Mouse (Mus musculus): ENCODE measurements around the gene Sorcs3. TPM values are rescaled to one million over a fixed set of nuclear protein-coding genes. Genes with fewer than 3 reads are reported as not detected.

The Sorcs3 gene
- total and polyA plus RNA-seq, 2 experiments from 2014 or later: 18.3 to 25.3 TPM

DNA sequence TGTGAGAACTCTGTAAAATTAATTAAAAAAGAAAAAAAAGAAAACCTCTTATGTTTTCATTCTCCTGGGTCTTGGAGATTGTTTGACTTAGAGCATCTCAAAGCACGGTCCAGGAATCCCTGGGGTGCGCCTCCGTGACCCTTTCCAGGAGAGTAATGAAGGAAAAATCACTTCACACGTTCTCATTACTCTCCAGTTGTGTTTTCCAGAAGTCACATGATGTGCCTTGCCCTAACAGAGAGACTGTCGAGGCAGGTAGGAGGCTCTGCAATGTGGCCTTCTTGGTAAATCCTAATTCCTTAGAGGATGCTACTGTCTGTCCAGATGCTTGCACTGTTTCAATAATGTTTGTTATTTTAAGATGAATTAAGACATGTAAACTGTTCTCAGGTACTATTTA lies 266.1 kb downstream of the Sorcs3 start:
- H3K9me3 ChIP-seq (ENCODE audit: low read length): no peaks in the 10 kb centered on the region
- no peaks in the 10 kb centered on the region for H3K27me3 ChIP-seq (ENCODE audit: insufficient read depth, low read length)
- DNase-seq (ENCODE audit: low spot score): no peak
- ATAC-seq (ENCODE audit: low FRiP score): no peak
- H3K4me1 ChIP-seq (ENCODE audit: insufficient read depth, low read length): no peaks in the 10 kb centered on the region
- no peak overlapping the region for H3K9ac ChIP-seq (replicated peaks; ENCODE audit: low read length, poor library complexity, severe bottlenecking)
- no peaks in the 10 kb centered on the region for H3K36me3 ChIP-seq (ENCODE audit: insufficient read depth, low read length)
- 58% methylated on average over 5 of the region's 5 CpGs for WGBS
- TF ChIP-seq CTCF (IDR thresholded peaks at IDR 0.05): no peak
- no peak overlapping the region for H3K4me3 ChIP-seq (ENCODE audit: low read depth, low read length)
- H3K27ac ChIP-seq (ENCODE audit: low read depth, low read length): no peak overlapping the region
- no peak overlapping the region for H3K4me2 ChIP-seq (ENCODE audit: low read depth, low read length, poor library complexity, severe bottlenecking)

DNA sequence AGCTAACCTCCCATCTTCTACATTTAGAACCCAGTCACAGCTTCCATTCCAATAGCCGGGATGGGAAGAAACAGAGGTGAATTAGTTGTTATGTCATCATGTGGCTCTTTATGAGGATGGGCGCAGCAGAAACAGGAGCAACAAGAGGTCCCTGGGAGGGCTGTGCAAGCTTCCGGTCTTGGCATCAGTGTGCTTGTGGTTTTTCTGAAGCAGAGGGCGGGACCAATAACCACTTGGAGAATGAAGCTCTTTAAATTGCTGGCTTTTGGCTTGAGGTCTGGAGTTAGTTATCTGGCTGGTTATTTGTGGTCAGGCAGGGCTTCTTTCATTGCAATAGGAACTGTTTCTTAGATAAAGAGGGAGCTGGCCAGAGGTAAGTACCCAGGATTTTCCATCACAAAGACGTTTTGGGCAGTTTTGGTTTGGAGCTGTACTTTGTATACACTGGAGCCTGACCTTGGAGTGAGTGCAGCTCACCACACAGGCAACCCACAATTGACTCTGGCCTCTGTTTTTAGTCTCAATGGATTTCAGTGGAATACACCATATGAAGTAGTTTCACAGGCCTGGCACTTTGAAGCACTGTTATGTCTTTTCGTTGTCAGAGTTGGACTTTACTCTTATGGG lies 270.1 kb downstream of the Sorcs3 start:
- Histone ChIP-seq H3K4me2 (ENCODE audit: low read depth, low read length, poor library complexity, severe bottlenecking) (no peak overlapping the region), H3K4me1 (ENCODE audit: insufficient read depth, low read length) (no peaks in the 10 kb centered on the region), H3K9ac (replicated peaks; ENCODE audit: low read length, poor library complexity, severe bottlenecking) (no peak overlapping the region), H3K27me3 (ENCODE audit: insufficient read depth, low read length) (no peaks in the 10 kb centered on the region), H3K4me3 (ENCODE audit: low read depth, low read length) (no peak overlapping the region), H3K36me3 (ENCODE audit: insufficient read depth, low read length) (no peaks in the 10 kb centered on the region), H3K27ac (ENCODE audit: low read depth, low read length) (no peak overlapping the region), H3K9me3 (ENCODE audit: low read length) (no peaks in the 10 kb centered on the region)
- DNase-seq (ENCODE audit: low spot score) (no peak), ATAC-seq (ENCODE audit: low FRiP score) (no peak)
- TF ChIP-seq CTCF (IDR thresholded peaks at IDR 0.05): no peak
- 83% methylated on average over 6 of the region's 6 CpGs for WGBS

DNA sequence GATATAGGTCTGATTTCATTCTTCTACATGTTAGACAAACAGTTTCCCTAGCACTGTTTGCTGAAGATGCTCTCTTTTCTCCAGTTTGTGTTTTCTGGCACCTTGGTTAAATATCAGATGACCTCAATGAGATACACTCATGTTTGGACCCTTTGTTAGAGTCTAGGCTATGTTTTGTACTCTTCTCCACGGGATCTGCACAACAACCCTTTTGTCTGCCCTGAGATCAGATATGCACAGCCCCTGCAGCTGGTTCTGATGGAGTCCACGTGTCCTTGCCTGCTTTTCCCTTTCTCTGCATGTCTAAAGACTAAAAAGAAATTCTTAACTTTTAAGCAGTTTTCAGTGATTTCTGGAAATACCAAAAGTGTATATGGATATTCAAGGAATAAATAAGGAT lies 273.0 kb downstream of the Sorcs3 start:
- Histone ChIP-seq H3K27ac (ENCODE audit: low read depth, low read length) (no peak overlapping the region), H3K9me3 (ENCODE audit: low read length) (no peaks in the 10 kb centered on the region), H3K36me3 (ENCODE audit: insufficient read depth, low read length) (no peaks in the 10 kb centered on the region), H3K4me3 (ENCODE audit: low read depth, low read length) (no peak overlapping the region), H3K4me1 (ENCODE audit: insufficient read depth, low read length) (no peaks in the 10 kb centered on the region), H3K4me2 (ENCODE audit: low read depth, low read length, poor library complexity, severe bottlenecking) (no peak overlapping the region), H3K27me3 (ENCODE audit: insufficient read depth, low read length) (no peaks in the 10 kb centered on the region), H3K9ac (replicated peaks; ENCODE audit: low read length, poor library complexity, severe bottlenecking) (no peak overlapping the region)
- no peak for TF ChIP-seq CTCF (IDR thresholded peaks at IDR 0.05)
- DNase-seq (ENCODE audit: low spot score) (no peak), ATAC-seq (ENCODE audit: low FRiP score) (no peak)
- WGBS: 43% methylated on average over 2 of the region's 2 CpGs

DNA sequence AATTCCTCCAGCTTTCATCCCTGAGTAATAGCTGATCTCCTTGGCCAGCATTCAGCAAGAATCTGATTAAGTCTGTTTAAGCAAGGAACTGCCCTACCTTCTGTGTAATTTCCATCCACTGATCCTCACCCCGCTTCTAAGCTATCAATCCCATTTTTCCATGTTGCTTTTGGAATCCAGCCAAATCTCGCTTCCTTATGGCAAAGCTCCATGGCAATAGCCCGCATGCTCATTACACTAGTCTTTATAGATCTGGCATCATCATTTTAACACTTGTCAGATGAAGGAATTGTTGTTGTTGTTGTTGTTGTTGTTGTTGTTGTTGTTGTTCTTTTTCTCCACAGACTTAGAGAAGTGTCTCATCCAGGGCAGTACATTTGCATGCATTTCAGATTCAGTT lies 277.1 kb downstream of the Sorcs3 start:
- H3K9ac ChIP-seq (replicated peaks; ENCODE audit: low read length, poor library complexity, severe bottlenecking): no peak overlapping the region
- H3K36me3 ChIP-seq (ENCODE audit: insufficient read depth, low read length): no peaks in the 10 kb centered on the region
- H3K9me3 ChIP-seq (ENCODE audit: low read length): no peaks in the 10 kb centered on the region
- WGBS: 43% methylated on average over 3 of the region's 3 CpGs
- no peak overlapping the region for H3K27ac ChIP-seq (ENCODE audit: low read depth, low read length)
- no peak for TF ChIP-seq CTCF (IDR thresholded peaks at IDR 0.05)
- ATAC-seq (ENCODE audit: low FRiP score) (no peak), DNase-seq (ENCODE audit: low spot score) (peak; percentile 42)
- no peaks in the 10 kb centered on the region for H3K4me1 ChIP-seq (ENCODE audit: insufficient read depth, low read length)
- H3K4me2 ChIP-seq (ENCODE audit: low read depth, low read length, poor library complexity, severe bottlenecking): no peak overlapping the region
- no peak overlapping the region for H3K4me3 ChIP-seq (ENCODE audit: low read depth, low read length)
- no peaks in the 10 kb centered on the region for H3K27me3 ChIP-seq (ENCODE audit: insufficient read depth, low read length)

DNA sequence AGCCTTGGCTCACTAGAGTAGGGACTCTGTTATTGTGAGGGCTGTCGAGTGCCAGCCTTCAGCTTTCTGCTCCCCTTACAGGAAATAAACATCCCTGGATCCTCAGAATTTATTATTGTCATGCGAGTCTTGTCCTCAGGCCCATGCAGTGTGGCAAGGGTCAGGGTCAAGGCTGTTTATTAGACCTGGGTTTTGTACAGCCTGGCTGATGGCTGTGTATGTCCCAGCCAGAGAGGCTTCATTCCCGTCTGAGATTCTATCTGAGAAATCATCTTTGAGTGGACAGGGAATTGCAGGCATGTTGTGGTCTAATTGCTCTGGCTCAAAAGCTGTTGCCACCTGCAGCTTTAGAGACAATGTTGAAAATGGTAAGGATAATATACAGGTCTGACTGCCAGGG lies 285.3 kb downstream of the Sorcs3 start:
- Histone ChIP-seq H3K27me3 (ENCODE audit: insufficient read depth, low read length) (no peaks in the 10 kb centered on the region), H3K4me3 (ENCODE audit: low read depth, low read length) (no peak overlapping the region), H3K4me2 (ENCODE audit: low read depth, low read length, poor library complexity, severe bottlenecking) (no peak overlapping the region), H3K9ac (replicated peaks; ENCODE audit: low read length, poor library complexity, severe bottlenecking) (no peak overlapping the region), H3K27ac (ENCODE audit: low read depth, low read length) (no peak overlapping the region), H3K4me1 (ENCODE audit: insufficient read depth, low read length) (no peaks in the 10 kb centered on the region), H3K9me3 (ENCODE audit: low read length) (no peaks in the 10 kb centered on the region), H3K36me3 (ENCODE audit: insufficient read depth, low read length) (no peaks in the 10 kb centered on the region)
- WGBS: 60% methylated on average over 3 of the region's 3 CpGs
- TF ChIP-seq CTCF (IDR thresholded peaks at IDR 0.05): no peak
- no peak for DNase-seq (ENCODE audit: low spot score)
- no peak for ATAC-seq (ENCODE audit: low FRiP score)

DNA sequence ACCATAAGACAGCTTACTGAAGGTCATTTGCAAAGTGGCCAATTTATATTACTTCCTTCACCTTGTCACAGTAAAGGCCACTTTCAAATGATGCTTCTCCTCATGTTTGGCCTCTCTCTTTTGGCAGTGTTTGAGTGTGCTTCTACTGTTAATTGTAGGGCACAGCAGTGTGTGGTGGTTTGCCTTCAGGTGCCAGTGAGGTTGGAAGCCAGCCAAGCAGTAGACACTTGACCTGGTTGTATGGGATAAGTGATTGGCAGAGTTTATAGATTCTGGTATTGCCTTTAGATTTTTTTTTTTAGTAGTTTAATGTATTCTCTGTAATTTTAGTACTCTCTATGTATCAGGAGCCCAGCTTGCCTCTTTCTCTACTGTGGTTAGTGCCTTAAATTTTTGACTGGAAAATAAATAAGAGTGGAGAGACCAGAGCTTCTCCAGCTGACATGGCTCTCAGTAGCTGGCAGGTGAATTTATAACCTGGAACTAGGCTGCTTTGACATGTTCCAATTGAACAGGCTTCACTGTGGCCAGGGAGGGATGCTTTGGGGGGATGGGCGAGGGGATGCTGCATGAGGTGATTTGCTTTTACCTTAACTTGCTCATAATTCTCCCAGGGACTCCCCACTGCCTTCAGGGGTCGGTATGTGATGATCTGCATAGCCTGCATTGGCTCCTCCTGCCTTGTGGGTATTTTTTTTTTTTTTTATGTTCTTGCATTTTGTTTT lies 298.2 kb downstream of the Sorcs3 start:
- 72% methylated on average over 2 of the region's 2 CpGs for WGBS
- no peak for TF ChIP-seq CTCF (IDR thresholded peaks at IDR 0.05)
- Histone ChIP-seq H3K36me3 (ENCODE audit: insufficient read depth, low read length) (no peaks in the 10 kb centered on the region), H3K9ac (replicated peaks; ENCODE audit: low read length, poor library complexity, severe bottlenecking) (no peak overlapping the region), H3K4me1 (ENCODE audit: insufficient read depth, low read length) (no peaks in the 10 kb centered on the region), H3K9me3 (ENCODE audit: low read length) (no peaks in the 10 kb centered on the region), H3K27ac (ENCODE audit: low read depth, low read length) (no peak overlapping the region), H3K4me2 (ENCODE audit: low read depth, low read length, poor library complexity, severe bottlenecking) (no peak overlapping the region), H3K4me3 (ENCODE audit: low read depth, low read length) (no peak overlapping the region), H3K27me3 (ENCODE audit: insufficient read depth, low read length) (no peaks in the 10 kb centered on the region)
- ATAC-seq (ENCODE audit: low FRiP score) (no peak), DNase-seq (ENCODE audit: low spot score) (no peak)

Measured in midbrain, postnatal 0 days (tissue).